Mouse (Mus musculus): ENCODE measurements around the gene Unc5a. TPM values are rescaled to one million over a fixed set of nuclear protein-coding genes. Genes with fewer than 3 reads are reported as not detected.

Unc5a gene
- polyA plus RNA-seq, 1 experiment from 2014 or later = 12.3 TPM

GRCm38 (mm10) chr13:54965256-54965655 lies 16.0 kb downstream of the Unc5a start:
- no peak for ATAC-seq
- Histone ChIP-seq H3K4me1 (ENCODE audit: control insufficient read depth, insufficient read depth, low read depth, low read length) (peaks cover 31% of the 10 kb centered on the region), H3K27ac (ENCODE audit: low read depth, low read length) (no peak overlapping the region), H3K9me3 (ENCODE audit: control insufficient read depth, low read length) (no peaks in the 10 kb centered on the region), H3K4me3 (ENCODE audit: low read length) (no peak overlapping the region), H3K9ac (ENCODE audit: low read depth, low read length) (no peak overlapping the region), H3K36me3 (ENCODE audit: control insufficient read depth, insufficient read depth, low read length) (no peaks in the 10 kb centered on the region), H3K4me2 (ENCODE audit: low read length) (no peak overlapping the region), H3K27me3 (replicated peaks; ENCODE audit: control insufficient read depth, insufficient read depth, low read length) (peaks cover 2% of the 10 kb centered on the region; the same call in 1 of the 2 replicates)
- 85% methylated on average over 6 of the region's 6 CpGs for WGBS

DNA sequence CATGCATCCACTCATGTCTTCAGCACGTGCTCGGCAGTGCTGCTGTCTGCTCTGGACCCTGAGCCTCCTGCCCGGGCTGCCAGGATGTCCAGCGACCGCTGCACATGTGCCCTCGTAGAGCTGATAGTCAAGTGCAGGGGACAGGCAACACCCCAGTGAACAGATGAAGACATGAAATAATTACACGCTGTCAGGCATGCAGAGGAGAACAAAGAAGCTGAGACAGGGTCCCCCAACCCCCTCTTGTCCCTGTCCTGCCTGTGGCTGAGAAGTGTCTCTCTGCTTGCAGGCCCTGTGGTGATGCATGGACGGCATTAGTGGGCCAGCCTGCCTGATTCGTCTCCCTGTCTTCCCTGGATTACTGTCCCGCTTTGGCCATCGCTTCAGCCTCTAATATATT lies 18.3 kb downstream of the Unc5a start:
- no peak for ATAC-seq
- no peak overlapping the region for H3K27ac ChIP-seq (ENCODE audit: low read depth, low read length)
- 28% methylated on average over 11 of the region's 11 CpGs for WGBS
- no peaks in the 10 kb centered on the region for H3K36me3 ChIP-seq (ENCODE audit: control insufficient read depth, insufficient read depth, low read length)
- no peaks in the 10 kb centered on the region for H3K27me3 ChIP-seq (replicated peaks; ENCODE audit: control insufficient read depth, insufficient read depth, low read length)
- peak overlapping the region; percentile 46 for H3K9ac ChIP-seq (ENCODE audit: low read depth, low read length)
- no peaks in the 10 kb centered on the region for H3K9me3 ChIP-seq (ENCODE audit: control insufficient read depth, low read length)
- H3K4me3 ChIP-seq (ENCODE audit: low read length) = no peak overlapping the region
- peaks cover 36% of the 10 kb centered on the region for H3K4me1 ChIP-seq (ENCODE audit: control insufficient read depth, insufficient read depth, low read depth, low read length)
- no peak overlapping the region for H3K4me2 ChIP-seq (ENCODE audit: low read length)

GRCm38 (mm10) chr13:54968636-54969035 lies 19.4 kb downstream of the Unc5a start:
- Histone ChIP-seq H3K9ac (ENCODE audit: low read depth, low read length) (no peak overlapping the region), H3K4me2 (ENCODE audit: low read length) (no peak overlapping the region), H3K36me3 (ENCODE audit: control insufficient read depth, insufficient read depth, low read length) (no peaks in the 10 kb centered on the region), H3K27me3 (replicated peaks; ENCODE audit: control insufficient read depth, insufficient read depth, low read length) (0 out of 2 replicates have a peak, but pooled peaks cover 2% of the 10 kb centered on the region), H3K27ac (ENCODE audit: low read depth, low read length) (no peak overlapping the region), H3K4me1 (ENCODE audit: control insufficient read depth, insufficient read depth, low read depth, low read length) (peaks cover 36% of the 10 kb centered on the region), H3K4me3 (ENCODE audit: low read length) (no peak overlapping the region), H3K9me3 (ENCODE audit: control insufficient read depth, low read length) (no peaks in the 10 kb centered on the region)
- WGBS = 54% methylated on average over 5 of the region's 5 CpGs
- ATAC-seq = 0 out of 2 replicates have a peak, but pooled peaks have one; percentile 3

DNA sequence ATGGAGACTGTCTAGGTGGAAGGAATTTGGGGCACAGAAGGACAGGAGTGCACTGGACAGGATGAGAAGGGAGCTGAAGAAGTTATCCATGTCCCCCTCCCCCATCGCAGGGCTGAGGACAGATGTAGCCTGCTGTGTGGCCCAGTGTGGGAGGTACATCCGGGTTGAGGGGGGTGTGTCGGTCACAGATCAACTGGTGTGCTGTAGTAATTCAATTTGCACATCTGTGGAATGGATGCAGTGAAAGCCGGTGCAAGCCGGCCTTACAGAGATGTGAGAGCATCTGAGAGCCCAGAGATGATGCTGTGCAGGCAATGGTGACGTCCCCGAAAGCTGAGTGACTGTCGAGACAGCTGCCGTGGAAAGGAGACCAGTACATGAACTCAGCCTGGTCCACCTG lies 20.3 kb downstream of the Unc5a start:
- 0 out of 2 replicates have a peak, but pooled peaks cover 2% of the 10 kb centered on the region for H3K27me3 ChIP-seq (replicated peaks; ENCODE audit: control insufficient read depth, insufficient read depth, low read length)
- no peak overlapping the region for H3K4me2 ChIP-seq (ENCODE audit: low read length)
- H3K27ac ChIP-seq (ENCODE audit: low read depth, low read length) = no peak overlapping the region
- 41% methylated on average over 9 of the region's 9 CpGs for WGBS
- H3K36me3 ChIP-seq (ENCODE audit: control insufficient read depth, insufficient read depth, low read length) = no peaks in the 10 kb centered on the region
- H3K4me1 ChIP-seq (ENCODE audit: control insufficient read depth, insufficient read depth, low read depth, low read length) = peaks cover 36% of the 10 kb centered on the region
- no peak for ATAC-seq
- H3K9me3 ChIP-seq (ENCODE audit: control insufficient read depth, low read length) = no peaks in the 10 kb centered on the region
- H3K4me3 ChIP-seq (ENCODE audit: low read length) = no peak overlapping the region
- no peak overlapping the region for H3K9ac ChIP-seq (ENCODE audit: low read depth, low read length)

- Histone ChIP-seq H3K4me1 (ENCODE audit: control insufficient read depth, insufficient read depth, low read depth, low read length) (peaks cover 43% of the 10 kb centered on the region), H3K36me3 (ENCODE audit: control insufficient read depth, insufficient read depth, low read length) (no peaks in the 10 kb centered on the region), H3K27me3 (replicated peaks; ENCODE audit: control insufficient read depth, insufficient read depth, low read length) (0 out of 2 replicates have a peak, but pooled peaks cover 2% of the 10 kb centered on the region), H3K4me2 (ENCODE audit: low read length) (no peak overlapping the region), H3K9ac (ENCODE audit: low read depth, low read length) (no peak overlapping the region), H3K27ac (ENCODE audit: low read depth, low read length) (no peak overlapping the region), H3K9me3 (ENCODE audit: control insufficient read depth, low read length) (no peaks in the 10 kb centered on the region), H3K4me3 (ENCODE audit: low read length) (no peak overlapping the region)
- ATAC-seq = no peak
- WGBS = 38% methylated on average over 14 of the region's 14 CpGs
Measured at GRCm38 (mm10) chr13:54970521-54971247, 21.5 kb downstream of the Unc5a start.

DNA sequence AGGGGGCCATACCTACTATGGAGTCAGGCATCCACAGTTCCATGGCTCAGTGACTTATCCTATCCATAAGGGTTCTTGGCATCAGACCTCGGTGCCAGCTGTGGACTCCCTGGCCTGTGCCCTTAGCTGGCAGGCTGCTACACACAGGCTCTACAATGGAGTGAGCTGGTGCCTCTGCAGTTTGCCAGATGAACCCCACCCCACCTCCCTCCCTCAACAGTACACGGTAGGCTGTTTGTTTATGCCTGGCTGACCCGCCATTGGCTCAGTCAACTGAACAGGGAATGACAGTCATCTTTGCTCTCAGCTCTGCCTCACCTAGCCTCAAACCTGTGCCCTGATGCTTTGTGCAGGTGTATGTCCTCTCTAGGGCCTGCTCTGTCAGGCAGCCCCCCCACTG lies 26.3 kb downstream of the Unc5a start:
- ATAC-seq = peak; percentile 45
- H3K4me1 ChIP-seq (ENCODE audit: control insufficient read depth, insufficient read depth, low read depth, low read length) = peaks cover 29% of the 10 kb centered on the region
- no peak overlapping the region for H3K4me2 ChIP-seq (ENCODE audit: low read length)
- no peak overlapping the region for H3K27ac ChIP-seq (ENCODE audit: low read depth, low read length)
- H3K4me3 ChIP-seq (ENCODE audit: low read length) = no peak overlapping the region
- H3K9me3 ChIP-seq (ENCODE audit: control insufficient read depth, low read length) = no peaks in the 10 kb centered on the region
- no peaks in the 10 kb centered on the region for H3K36me3 ChIP-seq (ENCODE audit: control insufficient read depth, insufficient read depth, low read length)
- 33% methylated on average over 3 of the region's 3 CpGs for WGBS
- H3K9ac ChIP-seq (ENCODE audit: low read depth, low read length) = no peak overlapping the region
- H3K27me3 ChIP-seq (replicated peaks; ENCODE audit: control insufficient read depth, insufficient read depth, low read length) = 0 out of 2 replicates have a peak, but pooled peaks cover 2% of the 10 kb centered on the region

- H3K9me3 ChIP-seq (ENCODE audit: control insufficient read depth, low read length) = no peaks in the 10 kb centered on the region
- no peak for ATAC-seq
- peak overlapping the region; percentile 39; the same call in 1 of the 2 replicates for H3K27ac ChIP-seq (ENCODE audit: low read depth, low read length)
- peaks cover 35% of the 10 kb centered on the region for H3K4me1 ChIP-seq (ENCODE audit: control insufficient read depth, insufficient read depth, low read depth, low read length)
- no peak overlapping the region for H3K9ac ChIP-seq (ENCODE audit: low read depth, low read length)
- H3K4me2 ChIP-seq (ENCODE audit: low read length) = no peak overlapping the region
- no peak overlapping the region for H3K4me3 ChIP-seq (ENCODE audit: low read length)
- no peaks in the 10 kb centered on the region for H3K27me3 ChIP-seq (replicated peaks; ENCODE audit: control insufficient read depth, insufficient read depth, low read length)
- WGBS = 45% methylated on average over 8 of the region's 8 CpGs
- no peaks in the 10 kb centered on the region for H3K36me3 ChIP-seq (ENCODE audit: control insufficient read depth, insufficient read depth, low read length)
Measured at GRCm38 (mm10) chr13:54978804-54979203, 29.6 kb downstream of the Unc5a start.

- H3K4me1 ChIP-seq (ENCODE audit: control insufficient read depth, insufficient read depth, low read depth, low read length) = peaks cover 25% of the 10 kb centered on the region
- H3K27me3 ChIP-seq (replicated peaks; ENCODE audit: control insufficient read depth, insufficient read depth, low read length) = no peaks in the 10 kb centered on the region
- WGBS = 57% methylated on average over 12 of the region's 12 CpGs
- H3K27ac ChIP-seq (ENCODE audit: low read depth, low read length) = no peak overlapping the region
- H3K9me3 ChIP-seq (ENCODE audit: control insufficient read depth, low read length) = no peaks in the 10 kb centered on the region
- H3K4me3 ChIP-seq (ENCODE audit: low read length) = no peak overlapping the region
- H3K36me3 ChIP-seq (ENCODE audit: control insufficient read depth, insufficient read depth, low read length) = no peaks in the 10 kb centered on the region
- peak overlapping the region; percentile 5; the same call in 1 of the 2 replicates for H3K9ac ChIP-seq (ENCODE audit: low read depth, low read length)
- no peak overlapping the region for H3K4me2 ChIP-seq (ENCODE audit: low read length)
- ATAC-seq = peak; percentile 35; the same call in 1 of the 2 replicates
Measured at GRCm38 (mm10) chr13:54980957-54981356, 31.7 kb downstream of the Unc5a start.

GRCm38 (mm10) chr13:54983001-54983400 lies 33.8 kb downstream of the Unc5a start:
- no peaks in the 10 kb centered on the region for H3K9me3 ChIP-seq (ENCODE audit: control insufficient read depth, low read length)
- no peak overlapping the region for H3K9ac ChIP-seq (ENCODE audit: low read depth, low read length)
- no peak overlapping the region for H3K4me2 ChIP-seq (ENCODE audit: low read length)
- H3K27me3 ChIP-seq (replicated peaks; ENCODE audit: control insufficient read depth, insufficient read depth, low read length) = no peaks in the 10 kb centered on the region
- WGBS = 86% methylated on average over 8 of the region's 8 CpGs
- ATAC-seq = no peak
- H3K4me3 ChIP-seq (ENCODE audit: low read length) = no peak overlapping the region
- H3K27ac ChIP-seq (ENCODE audit: low read depth, low read length) = no peak overlapping the region
- H3K36me3 ChIP-seq (ENCODE audit: control insufficient read depth, insufficient read depth, low read length) = no peaks in the 10 kb centered on the region
- peaks cover 31% of the 10 kb centered on the region for H3K4me1 ChIP-seq (ENCODE audit: control insufficient read depth, insufficient read depth, low read depth, low read length)

All from hindbrain, embryonic 16.5 days (tissue).